Mouse (Mus musculus): Measurements from ENCODE around the gene Zswim1.

DNA sequence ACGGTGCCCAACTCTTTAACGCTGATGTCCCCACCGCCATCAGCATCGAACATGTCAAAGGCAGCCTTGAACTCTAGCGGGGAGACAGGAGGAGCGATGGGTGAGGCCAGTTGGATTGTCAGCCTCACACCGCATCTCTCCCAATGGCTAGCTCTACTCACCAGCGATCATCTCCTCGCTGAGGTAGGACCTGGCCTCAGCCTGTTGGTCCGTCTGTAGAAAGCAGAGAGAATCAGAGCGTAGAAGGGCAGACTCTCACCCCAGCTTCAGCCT lies 44.5 kb upstream of the Zswim1 start:
- TF ChIP-seq GATA1 (IDR thresholded peaks at IDR 0.05; ENCODE audit: low read length) (no peak), TAL1 (IDR thresholded peaks at IDR 0.05; ENCODE audit: low read length) (no peak)

Measured in erythroblast, embryonic 14.5 days (primary cell).